Mouse (Mus musculus) heart, adult 2 months (tissue): ENCODE measurements around the gene Nav3. TPM values are rescaled to one million over a fixed set of nuclear protein-coding genes. Genes with fewer than 3 reads are reported as not detected.

Experiments used
- DNase-seq, 2 experiments: peaks; one replicate each; pipeline ENCODE4 v3.0.0; 2021
- H3K27ac ChIP-seq: fragments of 200-600 bp; 2 replicates; pipeline ENCODE4 v1.8.1; 2022
- H3K27me3 ChIP-seq: fragments of 200-500 bp; 2 replicates; pipeline ENCODE4 v1.6.1; 2012; ENCODE audit warnings: mild to moderate bottlenecking, low read length, inconsistent platforms, mixed read lengths; ENCODE audit not compliant: control insufficient read depth, insufficient read depth
- H3K36me3 ChIP-seq: fragments of 200-500 bp; 2 replicates; pipeline ENCODE4 v1.6.1; 2012; ENCODE audit warnings: low read length, inconsistent platforms; ENCODE audit not compliant: control insufficient read depth, insufficient read depth
- H3K4me1 ChIP-seq: fragments of 200-500 bp; 2 replicates; pipeline ENCODE4 v1.6.1; 2011; ENCODE audit warnings: low read length; ENCODE audit not compliant: control insufficient read depth, insufficient read depth
- H3K4me3 ChIP-seq: fragments of 200-600 bp; 2 replicates; pipeline ENCODE4 v1.8.1; 2022
- H3K79me2 ChIP-seq: fragments of 200-500 bp; replicated peaks from 2 replicates; pipeline ENCODE4 v1.6.1; 2012; ENCODE audit warnings: mild to moderate bottlenecking, inconsistent platforms, low read length, moderate library complexity, mixed read lengths; ENCODE audit not compliant: control insufficient read depth, insufficient read depth
- H3K9ac ChIP-seq: fragments of 200-500 bp; 2 replicates; pipeline ENCODE4 v1.6.1; 2012; ENCODE audit warnings: low read depth, mild to moderate bottlenecking, control low read depth, inconsistent platforms, low read length, mixed read lengths
- CTCF ChIP-seq: fragments of 200-600 bp; IDR thresholded peaks from 2 replicates; pipeline ENCODE4 v1.8.1; 2022; ENCODE audit warnings: antibody characterized with exemption, mild to moderate bottlenecking, moderate library complexity
- EP300 ChIP-seq: fragments of 200-500 bp; IDR thresholded peaks from 2 replicates; pipeline ENCODE4 v1.6.1; 2011; ENCODE audit warnings: low read depth, low read length, control low read depth; ENCODE audit not compliant: insufficient read depth
- POLR2A ChIP-seq: fragments of 200-500 bp; IDR thresholded peaks from 2 replicates; pipeline ENCODE4 v1.6.1; 2011; ENCODE audit warnings: mild to moderate bottlenecking, low read depth, low read length, control low read depth; ENCODE audit not compliant: insufficient read depth
- WGBS: fragments of 180-500 bp; shearing (Covaris S2); methylation state at CpG from one replicate; pipeline ENCODE4 v1.1.7; 2018; 5-methylcytosine and 5-hydroxymethylcytosine counted together
- intact Hi-C: fragments of 180-260 bp; cut with DNase I; formaldehyde crosslinking; loops from one replicate; pipeline ENCODE4 v1.15.1; 2025
- polyA plus RNA-seq: library from polyadenylated mRNA; depleted of rRNA; stranded (reverse); fragments of >200 nt; gene quantifications from 2 replicates; pipeline ENCODE4 v1.2.3, GENCODE M21; 2012
- total RNA-seq, 2 experiments: library from RNA; stranded (reverse); gene quantifications; 2 replicates each; pipeline ENCODE4 v1.2.3; 2021

Gene Nav3
- total and polyA plus RNA-seq, 3 experiments = 1.1 to 3.6 (median 2.0) TPM

DNA sequence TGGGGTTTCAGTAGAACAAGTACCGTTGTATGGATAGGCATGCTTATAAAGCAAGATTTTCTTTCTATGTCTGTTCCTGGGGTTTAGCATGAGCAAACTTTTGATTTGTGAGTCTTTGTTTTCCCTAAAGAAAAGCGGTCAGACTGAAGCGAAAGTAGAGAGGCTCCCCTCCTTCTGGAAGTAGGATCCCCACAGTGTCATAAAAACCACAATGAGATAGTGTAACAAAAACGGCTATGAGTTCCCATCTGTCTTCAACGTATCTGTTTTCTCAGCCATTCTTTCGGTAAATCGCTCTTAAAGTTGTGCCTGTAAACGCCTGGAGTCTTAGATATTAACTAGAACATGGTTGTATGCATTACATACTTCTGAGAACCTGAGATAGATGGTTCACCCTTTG lies 479.7 kb downstream of the Nav3 start:
- DNase-seq = no peak
- Histone ChIP-seq H3K4me3 (no peak overlapping the region), H3K4me1 (no peaks in the 10 kb centered on the region; the same call in 1 of the 2 replicates), H3K9ac (no peak overlapping the region), H3K27me3 (no peaks in the 10 kb centered on the region), H3K79me2 (no peaks in the 10 kb centered on the region), H3K36me3 (peaks cover 8% of the 10 kb centered on the region; the same call in 1 of the 2 replicates), H3K27ac (no peak overlapping the region)
- 88% methylated on average over 8 of the region's 8 CpGs for WGBS
- intact Hi-C loops = no loop called here
- TF ChIP-seq CTCF (no peak), POLR2A (no peak), EP300 (no peak)

DNA sequence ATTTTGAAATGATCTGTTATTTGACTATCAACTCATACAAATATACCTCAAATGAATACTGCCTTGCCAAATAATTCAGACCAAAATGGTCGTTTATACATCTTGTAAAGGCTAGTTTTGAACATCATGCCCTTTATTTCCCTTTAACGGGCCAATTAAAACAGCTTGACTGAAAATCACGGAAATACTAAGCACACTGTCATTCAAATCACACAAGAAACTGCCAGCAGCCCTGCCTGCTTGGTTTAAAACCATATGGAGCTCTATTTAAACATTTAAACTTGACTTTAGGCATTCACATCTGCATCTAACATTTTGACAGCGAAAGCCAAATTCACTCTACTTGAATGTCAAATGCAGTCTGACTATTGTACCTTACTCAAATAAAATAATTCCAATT lies 481.8 kb downstream of the Nav3 start:
- Histone ChIP-seq H3K9ac (no peak overlapping the region), H3K4me1 (no peaks in the 10 kb centered on the region; the same call in 1 of the 2 replicates), H3K4me3 (no peak overlapping the region), H3K27ac (no peak overlapping the region), H3K36me3 (peaks cover 8% of the 10 kb centered on the region; the same call in 1 of the 2 replicates), H3K79me2 (no peaks in the 10 kb centered on the region), H3K27me3 (no peaks in the 10 kb centered on the region)
- intact Hi-C loops = no loop called here
- no peak for TF ChIP-seq CTCF
- TF ChIP-seq EP300 = no peak
- no peak for TF ChIP-seq POLR2A
- 55% methylated on average over 4 of the region's 4 CpGs for WGBS
- no peak for DNase-seq

DNA sequence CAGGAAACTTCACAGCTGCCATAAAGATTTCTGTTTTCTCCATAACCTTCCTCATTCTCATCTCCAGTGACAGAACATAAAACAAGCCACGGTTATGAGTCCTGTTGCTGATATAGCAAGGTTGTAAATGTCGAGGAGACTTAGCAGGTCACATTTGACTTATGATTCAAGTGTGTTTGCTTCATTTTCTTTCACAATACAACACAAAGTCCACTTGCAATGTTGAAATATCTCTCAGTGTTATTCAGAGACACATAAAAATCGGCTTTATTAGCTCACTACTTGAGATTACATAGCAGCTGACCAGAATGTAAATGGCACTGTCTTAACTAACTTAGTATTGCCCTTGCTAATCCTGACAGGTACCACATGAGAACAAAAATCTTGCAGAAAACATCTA lies 482.5 kb downstream of the Nav3 start:
- Histone ChIP-seq H3K4me3 (no peak overlapping the region), H3K27me3 (no peaks in the 10 kb centered on the region), H3K36me3 (peaks cover 8% of the 10 kb centered on the region; the same call in 1 of the 2 replicates), H3K9ac (no peak overlapping the region), H3K4me1 (no peaks in the 10 kb centered on the region; the same call in 1 of the 2 replicates), H3K27ac (no peak overlapping the region), H3K79me2 (no peaks in the 10 kb centered on the region)
- 42% methylated on average over 3 of the region's 3 CpGs for WGBS
- no peak for DNase-seq
- no peak for TF ChIP-seq POLR2A
- intact Hi-C loops = no loop called here

DNA sequence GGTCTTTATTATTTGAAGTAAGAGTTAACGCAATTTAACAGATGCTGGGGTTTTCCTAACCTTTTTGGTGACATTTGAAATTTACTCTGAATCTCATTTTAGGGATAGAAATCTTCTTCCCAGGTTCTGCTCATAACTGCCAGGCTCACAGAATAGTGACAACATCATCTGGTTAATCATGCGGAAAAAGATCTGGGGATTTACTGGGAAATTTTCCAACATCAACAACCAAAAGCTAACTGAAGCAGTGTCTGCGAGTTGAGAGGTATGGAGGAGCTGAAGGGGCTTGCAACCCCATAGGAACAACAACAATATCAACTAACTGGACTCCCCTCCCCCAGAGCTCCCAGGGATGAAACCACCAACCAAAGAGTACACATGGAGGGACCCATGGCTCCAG lies 505.7 kb downstream of the Nav3 start:
- WGBS = 44% methylated on average over 3 of the region's 3 CpGs

DNA sequence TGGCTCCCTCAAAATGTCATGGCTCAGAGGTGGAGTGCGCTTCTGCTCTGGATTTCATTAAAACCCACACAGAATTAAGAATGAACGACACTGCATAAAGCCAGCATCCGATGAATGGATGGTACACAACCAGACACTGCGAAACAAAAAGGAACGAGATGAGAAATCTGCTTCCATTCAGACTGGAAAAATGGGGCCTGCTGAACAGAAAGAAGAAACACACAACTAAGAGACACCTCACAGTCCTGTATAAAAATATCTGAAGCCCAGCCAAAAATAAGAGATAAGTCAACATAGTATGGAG lies 526.7 kb downstream of the Nav3 start:
- TF ChIP-seq POLR2A = no peak
- no peak for TF ChIP-seq EP300
- Histone ChIP-seq H3K79me2 (no peaks in the 10 kb centered on the region), H3K4me1 (peaks cover 3% of the 10 kb centered on the region), H3K36me3 (peaks cover 2% of the 10 kb centered on the region), H3K27ac (no peak overlapping the region; the same call in 1 of the 2 replicates), H3K27me3 (no peaks in the 10 kb centered on the region), H3K4me3 (no peak overlapping the region), H3K9ac (no peak overlapping the region)
- intact Hi-C loops = loop anchor here (5.0 kb wide), 1 partner anchor 58 kb away; no protein-coding TSS in a partner anchor
- WGBS = 79% methylated on average over 5 of the region's 5 CpGs
- no peak for DNase-seq

More for the DNA sequence above, 505.7 kb downstream of the Nav3 start:
- TF ChIP-seq EP300 (no peak), POLR2A (no peak), CTCF (no peak)
- Histone ChIP-seq H3K79me2 (no peaks in the 10 kb centered on the region), H3K27ac (no peak overlapping the region), H3K27me3 (no peaks in the 10 kb centered on the region), H3K9ac (no peak overlapping the region), H3K36me3 (no peaks in the 10 kb centered on the region), H3K4me3 (no peak overlapping the region), H3K4me1 (no peaks in the 10 kb centered on the region)
- DNase-seq = no peak
- intact Hi-C loops = no loop called here

DNA sequence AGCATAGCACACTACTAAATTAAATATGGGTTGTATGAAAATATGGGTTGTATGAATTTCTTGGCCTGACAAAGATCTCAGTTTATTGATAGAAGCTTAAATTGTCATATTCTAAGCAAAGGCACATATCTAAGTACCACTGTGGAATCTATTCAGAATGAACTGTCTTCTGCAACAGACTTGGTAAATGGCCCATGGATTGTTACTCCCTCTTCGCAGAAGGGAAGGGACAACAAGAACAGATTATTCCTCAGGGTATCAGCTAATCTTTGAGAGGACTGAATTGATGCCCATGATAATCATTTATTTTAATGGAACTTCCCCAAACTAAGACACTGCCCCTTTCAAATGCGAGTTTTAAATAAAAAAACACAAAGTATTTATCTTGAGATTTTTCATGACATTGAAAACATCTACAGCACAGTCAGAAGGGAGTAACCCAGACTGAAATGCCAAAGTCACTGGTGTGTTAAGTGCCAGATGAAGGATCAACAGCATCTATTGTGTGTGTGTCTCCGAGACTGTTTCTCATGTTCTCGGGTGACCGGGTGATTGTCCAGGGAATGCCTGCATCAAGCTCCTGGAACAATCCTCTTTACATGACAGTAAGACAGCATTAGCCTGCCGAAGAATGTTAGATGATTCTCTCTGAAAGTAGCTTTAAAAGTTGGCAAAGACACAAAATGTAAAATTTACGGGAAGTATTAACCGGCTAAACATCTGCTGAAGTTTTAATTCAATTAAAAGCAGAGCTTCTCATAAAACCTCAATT lies 527.3 kb downstream of the Nav3 start:
- Histone ChIP-seq H3K4me3 (no peak overlapping the region), H3K27ac (peak overlapping the region; percentile 23), H3K9ac (no peak overlapping the region), H3K4me1 (peaks cover 3% of the 10 kb centered on the region), H3K36me3 (peaks cover 2% of the 10 kb centered on the region), H3K27me3 (no peaks in the 10 kb centered on the region), H3K79me2 (no peaks in the 10 kb centered on the region)
- TF ChIP-seq EP300 = no peak
- intact Hi-C loops = loop anchor here (5.0 kb wide), 1 partner anchor 59 kb away; no protein-coding TSS in a partner anchor
- DNase-seq = no peak
- 50% methylated on average over 8 of the region's 8 CpGs for WGBS
